In genomic region chr15:5129111-5129805, GRCm38 (mm10) we compare ENCODE assay signal across 27 mouse cellular contexts. TPM values are rescaled to one million over a fixed set of nuclear protein-coding genes. Genes with fewer than 3 reads are reported as not detected.
A peak's percentile ranks its signal among the peaks of the same experiment; 100 is the strongest.
DNase-seq lines count a peak whose midpoint lies in the region; ATAC-seq and TF ChIP-seq lines count a peak whose summit lies in the region.
"Had no signal": no experiment of that assay in that cellular context is flagged by ENCODE, and none has a peak within 500 bp of the region (broad histone marks: within the 10 kb centered on the region; RNA-seq: fewer than 3 reads in every experiment).

No protein-coding gene starts in this region.

- ATAC-seq in hindbrain, embryonic 14.5 days (ENCODE audit: low FRiP score) = 0 out of 2 replicates have a peak, but pooled peaks have one; percentile 33
- no peak for ATAC-seq in hindbrain, embryonic 12.5 days (ENCODE audit: low FRiP score)
- no peak for ATAC-seq in embryonic facial prominence, embryonic 15.5 days (ENCODE audit: insufficient number of reproducible peaks, low FRiP score, low TSS enrichment, low read depth)
- peak; percentile 18; the same call in 1 of the 2 replicates for ATAC-seq in megakaryocyte-erythroid progenitor cell, adult 5-6 weeks (replicated peaks; ENCODE audit: low FRiP score, low TSS enrichment, poor library complexity, severe bottlenecking)
- ATAC-seq in forebrain, embryonic 13.5 days = no peak
- ATAC-seq: forebrain, postnatal 0 days; hindbrain, embryonic 16.5 days had no signal

- no peaks in the 10 kb centered on the region for H3K79me3 ChIP-seq in C2C12 (ENCODE audit: low read depth)

- no peaks in the 10 kb centered on the region for H3K27me3 ChIP-seq in hindbrain, embryonic 14.5 days (ENCODE audit: control insufficient read depth, insufficient read depth, low read length)
- H3K27me3 ChIP-seq in hindbrain, embryonic 12.5 days = no peaks in the 10 kb centered on the region
- H3K27me3 ChIP-seq in C2C12 (ENCODE audit: control insufficient read depth, insufficient read depth, insufficient read length) = no peaks in the 10 kb centered on the region
- H3K27me3 ChIP-seq in embryonic facial prominence, embryonic 15.5 days = no peaks in the 10 kb centered on the region
- no peaks in the 10 kb centered on the region for H3K27me3 ChIP-seq in forebrain, embryonic 13.5 days
- no peaks in the 10 kb centered on the region for H3K27me3 ChIP-seq in midbrain, embryonic 10.5 days (ENCODE audit: low read depth, poor library complexity, severe bottlenecking)
- H3K27me3 ChIP-seq: kidney, embryonic 15.5 days; limb, embryonic 13.5 days; neural tube, embryonic 12.5 days had no signal

- no peaks in the 10 kb centered on the region for H3K4me1 ChIP-seq in hindbrain, embryonic 14.5 days (replicated peaks; ENCODE audit: control insufficient read depth, insufficient read depth, low read length)
- H3K4me1 ChIP-seq in hindbrain, embryonic 12.5 days = no peaks in the 10 kb centered on the region
- peaks cover 9% of the 10 kb centered on the region; the same call in 1 of the 2 replicates for H3K4me1 ChIP-seq in embryonic facial prominence, embryonic 15.5 days
- no peaks in the 10 kb centered on the region for H3K4me1 ChIP-seq in forebrain, embryonic 13.5 days
- no peaks in the 10 kb centered on the region; the same call in 1 of the 2 replicates for H3K4me1 ChIP-seq in midbrain, embryonic 10.5 days
- H3K4me1 ChIP-seq: limb, embryonic 13.5 days; neural tube, embryonic 12.5 days had no signal

- 93% methylated on average over 12 of the region's 12 CpGs for WGBS in hindbrain, embryonic 14.5 days
- 89% methylated on average over 12 of the region's 12 CpGs for WGBS in hindbrain, embryonic 12.5 days
- 86% methylated on average over 12 of the region's 12 CpGs for WGBS in embryonic facial prominence, embryonic 15.5 days
- 91% methylated on average over 12 of the region's 12 CpGs for WGBS in forebrain, embryonic 13.5 days
- 92% methylated on average over 12 of the region's 12 CpGs for WGBS in midbrain, embryonic 10.5 days

- H3ac ChIP-seq in C2C12 (ENCODE audit: control insufficient read depth, insufficient read length, low read depth) = no peak overlapping the region

- no peak overlapping the region for H3K4me3 ChIP-seq in hindbrain, embryonic 14.5 days (replicated peaks; ENCODE audit: low read length)
- H3K4me3 ChIP-seq in hindbrain, embryonic 12.5 days = no peak overlapping the region
- H3K4me3 ChIP-seq in C2C12 (ENCODE audit: insufficient read depth, poor library complexity, severe bottlenecking) = no peak overlapping the region
- H3K4me3 ChIP-seq in embryonic facial prominence, embryonic 15.5 days (replicated peaks) = no peak overlapping the region
- no peak overlapping the region for H3K4me3 ChIP-seq in forebrain, embryonic 13.5 days
- H3K4me3 ChIP-seq in midbrain, embryonic 10.5 days = no peak overlapping the region
- H3K4me3 ChIP-seq: forebrain, embryonic 10.5 days; heart, adult 2 months; kidney, embryonic 15.5 days; limb, embryonic 13.5 days; neural tube, embryonic 12.5 days had no signal

- no peak overlapping the region for H3K27ac ChIP-seq in hindbrain, embryonic 14.5 days
- no peak overlapping the region for H3K27ac ChIP-seq in hindbrain, embryonic 12.5 days
- H3K27ac ChIP-seq in embryonic facial prominence, embryonic 15.5 days (replicated peaks) = 0 out of 2 replicates have a peak overlapping the region, but pooled peaks have one; percentile 39
- no peak overlapping the region for H3K27ac ChIP-seq in forebrain, embryonic 13.5 days
- H3K27ac ChIP-seq in midbrain, embryonic 10.5 days (replicated peaks) = no peak overlapping the region
- H3K27ac ChIP-seq: forebrain, embryonic 10.5 days; heart, adult 2 months; kidney, embryonic 15.5 days; limb, embryonic 13.5 days; neural tube, embryonic 12.5 days had no signal

- no peaks in the 10 kb centered on the region for H3K9me3 ChIP-seq in hindbrain, embryonic 14.5 days (ENCODE audit: control insufficient read depth, low read length)
- no peaks in the 10 kb centered on the region for H3K9me3 ChIP-seq in hindbrain, embryonic 12.5 days (replicated peaks)
- no peaks in the 10 kb centered on the region for H3K9me3 ChIP-seq in embryonic facial prominence, embryonic 15.5 days (replicated peaks)
- H3K9me3 ChIP-seq in forebrain, embryonic 13.5 days (replicated peaks) = no peaks in the 10 kb centered on the region
- H3K9me3 ChIP-seq in midbrain, embryonic 10.5 days (replicated peaks) = no peaks in the 10 kb centered on the region
- H3K9me3 ChIP-seq: forebrain, embryonic 10.5 days; kidney, embryonic 15.5 days; limb, embryonic 13.5 days; neural tube, embryonic 12.5 days had no signal

- no peak for TF ChIP-seq CTCF in C2C12 (IDR thresholded peaks at IDR 0.05; ENCODE audit: control insufficient read depth, insufficient read depth, insufficient read length)

- H3K9ac ChIP-seq in hindbrain, embryonic 14.5 days = no peak overlapping the region
- H3K9ac ChIP-seq in hindbrain, embryonic 12.5 days = no peak overlapping the region
- H3K9ac ChIP-seq in embryonic facial prominence, embryonic 15.5 days = no peak overlapping the region
- H3K9ac ChIP-seq in forebrain, embryonic 13.5 days = no peak overlapping the region
- H3K9ac ChIP-seq: forebrain, postnatal 0 days; kidney, embryonic 15.5 days; limb, embryonic 13.5 days; neural tube, embryonic 12.5 days had no signal

- peaks cover 6% of the 10 kb centered on the region for H3K36me3 ChIP-seq in hindbrain, embryonic 14.5 days (replicated peaks; ENCODE audit: control insufficient read depth, insufficient read depth)
- peaks cover 11% of the 10 kb centered on the region for H3K36me3 ChIP-seq in hindbrain, embryonic 12.5 days
- peaks cover 8% of the 10 kb centered on the region for H3K36me3 ChIP-seq in C2C12 (ENCODE audit: control insufficient read depth, insufficient read depth)
- peaks cover 4% of the 10 kb centered on the region for H3K36me3 ChIP-seq in embryonic facial prominence, embryonic 15.5 days
- peaks cover 11% of the 10 kb centered on the region for H3K36me3 ChIP-seq in forebrain, embryonic 13.5 days (ENCODE audit: poor library complexity, severe bottlenecking)
- H3K36me3 ChIP-seq in midbrain, embryonic 10.5 days = peaks cover 11% of the 10 kb centered on the region

- no peak for DNase-seq in hindbrain, embryonic 14.5 days (ENCODE audit: low spot score)
- DNase-seq in midbrain, embryonic 10.5 days (ENCODE audit: low spot score) = no peak
- DNase-seq: adrenal gland, postnatal 25 days; B cell, adult 2 months; cerebellum, adult 8-10 months; cerebellum, postnatal 36 days; forebrain, postnatal 0 days; gastrocnemius, postnatal 14 days; heart, adult 2 months; heart, postnatal 4 days; kidney, adult 11 months; kidney, postnatal 36 days; lung, adult 18-20 months; lung, postnatal 10 days; midbrain, embryonic 14.5 days; retina, postnatal 1 day; thymus, adult 2 months had no signal

- no peak overlapping the region for H3K4me2 ChIP-seq in hindbrain, embryonic 14.5 days (replicated peaks)
- H3K4me2 ChIP-seq in hindbrain, embryonic 12.5 days (replicated peaks) = no peak overlapping the region
- no peak overlapping the region for H3K4me2 ChIP-seq in embryonic facial prominence, embryonic 15.5 days (replicated peaks)
- H3K4me2 ChIP-seq in forebrain, embryonic 13.5 days = no peak overlapping the region
- H3K4me2 ChIP-seq: kidney, embryonic 15.5 days; limb, embryonic 13.5 days; neural tube, embryonic 12.5 days had no signal

- no peaks in the 10 kb centered on the region for H3K79me2 ChIP-seq in C2C12 (ENCODE audit: control insufficient read depth, insufficient read depth)

RNA-seq across cellular contexts. Expression of gene Rpl37, which starts 12.8 kb away (rescaled TPM):
- polyA plus RNA-seq in hindbrain, embryonic 14.5 days (2014; fragmentation: Nextera tagmentation; extraction: Ambion mirVana) = 357 and 463 TPM in 2 replicates
- polyA plus RNA-seq in hindbrain, embryonic 12.5 days (2016; fragmentation: Nextera tagmentation; extraction: Ambion mirVana) = 384 and 473 TPM in 2 replicates
- 4,450 TPM for polyA plus RNA-seq in C2C12 (2012; fragmentation: generic; extraction: Trizol)
- 560 and 603 TPM in 2 replicates for polyA plus RNA-seq in embryonic facial prominence, embryonic 15.5 days (2015; fragmentation: Nextera tagmentation; extraction: Ambion mirVana)
- total RNA-seq in megakaryocyte-erythroid progenitor cell, adult 5-6 weeks (2014; fragmentation: Nextera tagmentation) = 2,794 and 2,966 TPM in 2 replicates
- total RNA-seq in megakaryocyte-erythroid progenitor cell, adult 5-6 weeks (2017) = 2,588 and 3,250 TPM in 2 replicates
- polyA plus RNA-seq in forebrain, embryonic 13.5 days (2015; fragmentation: Nextera tagmentation; extraction: Ambion mirVana) = 431 and 548 TPM in 2 replicates
- 382 and 459 TPM in 2 replicates for polyA plus RNA-seq in midbrain, embryonic 10.5 days (2016; fragmentation: Nextera tagmentation; extraction: Ambion mirVana)

RNA-seq across cellular contexts. Expression of gene Prkaa1, which starts 14.4 kb away (rescaled TPM):
- polyA plus RNA-seq in hindbrain, embryonic 14.5 days (2014; fragmentation: Nextera tagmentation; extraction: Ambion mirVana) = 18.2 and 18.5 TPM in 2 replicates
- polyA plus RNA-seq in hindbrain, embryonic 12.5 days (2016; fragmentation: Nextera tagmentation; extraction: Ambion mirVana) = 17.0 and 18.1 TPM in 2 replicates
- 21.3 TPM for polyA plus RNA-seq in C2C12 (2012; fragmentation: generic; extraction: Trizol)
- 16.1 and 17.2 TPM in 2 replicates for polyA plus RNA-seq in embryonic facial prominence, embryonic 15.5 days (2015; fragmentation: Nextera tagmentation; extraction: Ambion mirVana)
- total RNA-seq in megakaryocyte-erythroid progenitor cell, adult 5-6 weeks (2014; fragmentation: Nextera tagmentation) = 55.5 and 56.0 TPM in 2 replicates
- total RNA-seq in megakaryocyte-erythroid progenitor cell, adult 5-6 weeks (2017) = 59.3 and 69.1 TPM in 2 replicates
- 11.3 and 12.5 TPM in 2 replicates for polyA plus RNA-seq in forebrain, embryonic 13.5 days (2015; fragmentation: Nextera tagmentation; extraction: Ambion mirVana)
- polyA plus RNA-seq in midbrain, embryonic 10.5 days (2016; fragmentation: Nextera tagmentation; extraction: Ambion mirVana) = 13.6 and 14.2 TPM in 2 replicates

RNA-seq across cellular contexts. Expression of gene Card6, which starts 20.9 kb away (rescaled TPM):
- polyA plus RNA-seq in hindbrain, embryonic 14.5 days (2014; fragmentation: Nextera tagmentation; extraction: Ambion mirVana) = 0.79 and 0.81 TPM in 2 replicates
- 1.2 and 2.2 TPM in 2 replicates for polyA plus RNA-seq in hindbrain, embryonic 12.5 days (2016; fragmentation: Nextera tagmentation; extraction: Ambion mirVana)
- 5.2 TPM for polyA plus RNA-seq in C2C12 (2012; fragmentation: generic; extraction: Trizol)
- polyA plus RNA-seq in embryonic facial prominence, embryonic 15.5 days (2015; fragmentation: Nextera tagmentation; extraction: Ambion mirVana) = 1.7 and 1.9 TPM in 2 replicates
- 1.2 and 1.4 TPM in 2 replicates for total RNA-seq in megakaryocyte-erythroid progenitor cell, adult 5-6 weeks (2014; fragmentation: Nextera tagmentation)
- total RNA-seq in megakaryocyte-erythroid progenitor cell, adult 5-6 weeks (2017) = 0.19 and 0.52 TPM in 2 replicates
- 0.60 and 0.85 TPM in 2 replicates for polyA plus RNA-seq in forebrain, embryonic 13.5 days (2015; fragmentation: Nextera tagmentation; extraction: Ambion mirVana)
- 0.68 and 0.77 TPM in 2 replicates for polyA plus RNA-seq in midbrain, embryonic 10.5 days (2016; fragmentation: Nextera tagmentation; extraction: Ambion mirVana)

RNA-seq across cellular contexts. Expression of gene Ttc33, which starts 56.1 kb away (rescaled TPM):
- polyA plus RNA-seq in hindbrain, embryonic 14.5 days (2014; fragmentation: Nextera tagmentation; extraction: Ambion mirVana) = 58.7 and 61.0 TPM in 2 replicates
- 45.8 and 48.0 TPM in 2 replicates for polyA plus RNA-seq in hindbrain, embryonic 12.5 days (2016; fragmentation: Nextera tagmentation; extraction: Ambion mirVana)
- polyA plus RNA-seq in C2C12 (2012; fragmentation: generic; extraction: Trizol) = 15.8 TPM
- polyA plus RNA-seq in embryonic facial prominence, embryonic 15.5 days (2015; fragmentation: Nextera tagmentation; extraction: Ambion mirVana) = 37.7 and 40.2 TPM in 2 replicates
- 12.6 and 21.2 TPM in 2 replicates for total RNA-seq in megakaryocyte-erythroid progenitor cell, adult 5-6 weeks (2014; fragmentation: Nextera tagmentation)
- total RNA-seq in megakaryocyte-erythroid progenitor cell, adult 5-6 weeks (2017) = 35.6 and 36.8 TPM in 2 replicates
- 52.5 and 52.8 TPM in 2 replicates for polyA plus RNA-seq in forebrain, embryonic 13.5 days (2015; fragmentation: Nextera tagmentation; extraction: Ambion mirVana)
- polyA plus RNA-seq in midbrain, embryonic 10.5 days (2016; fragmentation: Nextera tagmentation; extraction: Ambion mirVana) = 37.3 and 41.3 TPM in 2 replicates

Comparison
In these comparisons a context has a peak if more than half of its experiments do, and no peak if none do; other contexts are left out.
1. ATAC-seq: peak in hindbrain, embryonic 14.5 days (single experiment) and megakaryocyte-erythroid progenitor cell, adult 5-6 weeks (single experiment); none in hindbrain, embryonic 12.5 days (single experiment), embryonic facial prominence, embryonic 15.5 days (single experiment) and forebrain, embryonic 13.5 days (single experiment).